Mouse (Mus musculus) erythroblast, embryonic 14.5 days (primary cell): ENCODE results near the gene Shpk. TPM values are rescaled to one million over a fixed set of nuclear protein-coding genes. Genes with fewer than 3 reads are reported as not detected.

Experiments
- H3K27me3 ChIP-seq: 2 replicates; pipeline ENCODE4 v1.6.1; 2012; ENCODE audit warnings: inconsistent platforms; ENCODE audit not compliant: control insufficient read depth
- H3K36me3 ChIP-seq: 2 replicates; pipeline ENCODE4 v1.6.1; 2012; ENCODE audit warnings: mild to moderate bottlenecking, inconsistent platforms; ENCODE audit not compliant: control insufficient read depth
- H3K4me1 ChIP-seq: 2 replicates; pipeline ENCODE4 v1.6.1; 2012; ENCODE audit warnings: inconsistent platforms; ENCODE audit not compliant: control insufficient read depth
- H3K4me3 ChIP-seq: replicated peaks from 2 replicates; pipeline ENCODE3; 2012; ENCODE audit warnings: moderate library complexity, mild to moderate bottlenecking, inconsistent platforms
- H3K9me3 ChIP-seq: 2 replicates; pipeline ENCODE4 v1.6.1; 2012; ENCODE audit warnings: low read length, inconsistent platforms, mixed read lengths; ENCODE audit not compliant: control insufficient read depth
- GATA1 ChIP-seq: IDR thresholded peaks from 2 replicates; pipeline ENCODE4 v1.6.1; 2012; ENCODE audit warnings: low read length, inconsistent platforms, mixed read lengths
- TAL1 ChIP-seq: IDR thresholded peaks from 3 replicates; pipeline ENCODE4 v1.6.1; 2012; ENCODE audit warnings: low read length, inconsistent platforms, mixed read lengths
- polyA plus RNA-seq: library from polyadenylated mRNA; stranded (reverse); fragments of >175 nt; gene quantifications from 2 replicates; pipeline ENCODE4 v1.2.3, GENCODE M21; 2012

Shpk gene
- polyA plus RNA-seq, 1 experiment = 0.03 TPM

GRCm38 (mm10) chr11:73236731-73237130 lies 37.5 kb downstream of the Shpk start:
- Histone ChIP-seq H3K36me3 (no peaks in the 10 kb centered on the region), H3K9me3 (no peaks in the 10 kb centered on the region), H3K4me3 (no peak overlapping the region), H3K4me1 (no peaks in the 10 kb centered on the region), H3K27me3 (no peaks in the 10 kb centered on the region)
- TF ChIP-seq GATA1 (no peak), TAL1 (no peak)

DNA sequence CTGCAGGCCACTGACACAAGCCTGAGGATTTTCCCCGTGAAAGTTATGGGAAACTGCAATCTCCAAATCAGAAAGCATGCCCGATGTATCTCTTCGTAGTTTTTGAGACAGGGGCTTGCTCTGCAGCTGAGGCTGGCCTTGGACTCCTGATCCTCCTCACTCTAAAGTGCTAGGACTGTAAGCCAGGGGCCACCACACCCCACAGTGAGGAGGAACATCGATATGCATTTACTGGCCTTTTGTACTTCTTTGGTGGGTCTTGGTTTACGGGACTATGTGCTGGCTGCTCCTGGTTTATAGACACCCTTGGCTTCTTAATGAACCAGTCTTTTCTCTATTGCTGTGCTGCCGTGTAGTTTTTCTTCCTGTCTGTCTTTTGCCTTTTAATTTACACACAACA lies 42.9 kb downstream of the Shpk start:
- H3K4me1 ChIP-seq = no peaks in the 10 kb centered on the region
- no peaks in the 10 kb centered on the region for H3K9me3 ChIP-seq
- no peaks in the 10 kb centered on the region for H3K36me3 ChIP-seq
- TF ChIP-seq TAL1 (no peak), GATA1 (no peak)
- no peaks in the 10 kb centered on the region for H3K27me3 ChIP-seq
- H3K4me3 ChIP-seq = no peak overlapping the region

DNA sequence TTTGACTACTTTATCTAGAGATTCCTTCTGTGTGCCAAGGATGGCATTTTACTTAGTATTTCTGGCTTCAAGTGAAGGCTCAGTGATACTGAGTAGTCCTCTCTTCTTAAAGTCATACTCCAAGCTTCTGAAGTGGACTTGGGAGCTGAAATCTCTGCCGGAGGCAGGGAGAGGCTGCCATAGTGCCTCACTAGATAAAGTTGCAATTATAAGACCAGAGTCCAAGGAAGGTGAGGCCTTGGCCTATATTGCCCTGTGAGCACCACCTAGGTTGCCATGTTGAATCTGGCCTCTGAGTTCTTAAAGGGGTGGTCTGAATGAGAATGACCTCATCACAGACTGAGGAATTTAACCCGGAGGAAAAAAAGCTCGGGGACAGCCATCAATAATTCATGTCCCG lies 43.5 kb downstream of the Shpk start:
- no peak for TF ChIP-seq TAL1
- no peak for TF ChIP-seq GATA1
- Histone ChIP-seq H3K27me3 (no peaks in the 10 kb centered on the region), H3K4me1 (no peaks in the 10 kb centered on the region)

DNA sequence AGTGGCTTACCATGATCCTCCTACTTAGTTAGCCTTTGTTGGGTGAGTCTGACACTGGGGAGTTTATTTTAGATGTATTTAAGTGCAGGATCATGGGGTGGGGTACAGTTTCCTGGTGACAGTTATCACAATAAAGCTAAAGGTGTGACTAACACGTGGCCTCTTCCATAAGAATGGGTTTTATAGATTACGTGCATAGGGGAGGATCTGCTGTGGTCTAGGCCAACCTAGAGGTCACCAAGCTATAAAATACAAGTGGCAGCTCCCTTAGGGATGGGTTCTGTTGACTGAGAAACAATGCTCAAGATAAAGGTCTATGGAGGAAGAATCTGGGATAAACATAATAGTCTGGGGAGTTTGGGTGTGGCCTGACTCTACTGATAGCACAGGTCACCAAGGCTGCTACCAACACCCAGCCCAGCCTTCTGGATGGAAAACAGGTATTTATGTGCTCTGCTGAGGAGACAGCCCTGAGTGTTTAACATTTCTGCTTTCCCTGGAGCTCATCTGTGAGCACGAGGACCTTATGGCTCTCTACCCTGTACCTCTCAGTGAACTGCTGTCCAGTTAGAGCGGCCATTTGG lies 58.2 kb downstream of the Shpk start:
- no peaks in the 10 kb centered on the region for H3K27me3 ChIP-seq

More for the DNA sequence above, 43.5 kb downstream of the Shpk start:
- Histone ChIP-seq H3K36me3 (no peaks in the 10 kb centered on the region), H3K4me3 (no peak overlapping the region), H3K9me3 (no peaks in the 10 kb centered on the region)

GRCm38 (mm10) chr11:73258664-73259063 lies 59.4 kb downstream of the Shpk start:
- H3K9me3 ChIP-seq = no peaks in the 10 kb centered on the region
- no peaks in the 10 kb centered on the region for H3K36me3 ChIP-seq
- H3K4me1 ChIP-seq = no peaks in the 10 kb centered on the region
- H3K4me3 ChIP-seq = no peak overlapping the region
- H3K27me3 ChIP-seq = no peaks in the 10 kb centered on the region
- no peak for TF ChIP-seq GATA1
- no peak for TF ChIP-seq TAL1

More for the DNA sequence above, 58.2 kb downstream of the Shpk start:
- Histone ChIP-seq H3K4me1 (no peaks in the 10 kb centered on the region), H3K4me3 (no peak overlapping the region), H3K36me3 (no peaks in the 10 kb centered on the region), H3K9me3 (no peaks in the 10 kb centered on the region)
- TF ChIP-seq TAL1 = no peak
- no peak for TF ChIP-seq GATA1

GRCm38 (mm10) chr11:73260457-73260856 lies 61.2 kb downstream of the Shpk start:
- no peak overlapping the region for H3K4me3 ChIP-seq
- no peaks in the 10 kb centered on the region for H3K27me3 ChIP-seq
- no peaks in the 10 kb centered on the region for H3K4me1 ChIP-seq
- no peaks in the 10 kb centered on the region for H3K9me3 ChIP-seq
- TF ChIP-seq TAL1 (no peak), GATA1 (no peak)
- no peaks in the 10 kb centered on the region for H3K36me3 ChIP-seq

- Histone ChIP-seq H3K4me3 (no peak overlapping the region), H3K4me1 (no peaks in the 10 kb centered on the region), H3K36me3 (no peaks in the 10 kb centered on the region), H3K9me3 (no peaks in the 10 kb centered on the region), H3K27me3 (no peaks in the 10 kb centered on the region)
- TF ChIP-seq GATA1 (no peak), TAL1 (no peak)
Measured at GRCm38 (mm10) chr11:73261385-73261784, 62.1 kb downstream of the Shpk start.

DNA sequence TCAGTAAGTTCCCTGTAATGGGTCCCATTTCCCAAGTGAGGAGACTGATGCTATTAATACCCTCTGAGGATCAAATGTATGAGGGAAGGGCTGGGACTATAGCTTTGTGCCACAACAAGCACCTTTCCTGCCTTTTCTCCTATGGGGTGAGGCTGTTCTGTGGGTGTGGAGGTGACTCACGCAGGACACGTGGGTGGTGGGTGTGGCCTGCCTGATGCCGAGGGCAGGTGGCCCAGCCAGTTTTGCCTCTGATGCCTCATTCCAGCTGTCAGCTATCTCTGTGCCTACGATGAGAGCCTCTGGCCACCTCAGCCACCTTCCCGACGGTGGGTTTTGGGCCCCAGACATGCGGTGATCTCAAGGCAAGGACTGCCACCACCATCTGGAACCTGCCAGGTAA lies 68.0 kb downstream of the Shpk start, which contains the start of gene Trpv3:
Trpv3 (plus strand) TSS at position 122 of the 400 bp plus-strand sequence.
- TF ChIP-seq TAL1 (no peak), GATA1 (no peak)
- no peaks in the 10 kb centered on the region for H3K9me3 ChIP-seq
- no peaks in the 10 kb centered on the region for H3K36me3 ChIP-seq
- no peaks in the 10 kb centered on the region for H3K27me3 ChIP-seq
- H3K4me1 ChIP-seq = no peaks in the 10 kb centered on the region
- no peak within 1 kb of the TSS for H3K4me3 ChIP-seq

Other genes starting within 250 kb of the Shpk start
- gene Atp2a3, start 238.3 kb upstream of the Shpk start, polyA plus RNA-seq = 0.19 TPM in 2 replicates
- gene P2rx1, start 200.4 kb upstream of the Shpk start, polyA plus RNA-seq = 0.12 TPM in 2 replicates
- gene Camkk1, start 180.5 kb upstream of the Shpk start, polyA plus RNA-seq = 0.01 and 0.02 TPM in 2 replicates
- 0.19 and 0.34 TPM in 2 replicates for gene Ncbp3, start 151.7 kb upstream of the Shpk start, polyA plus RNA-seq
- not detected in 2 replicates for gene Itgae, start 108.9 kb upstream of the Shpk start, polyA plus RNA-seq
- gene Haspin, start 61.2 kb upstream of the Shpk start, polyA plus RNA-seq = 1.2 and 1.4 TPM in 2 replicates
- gene P2rx5, start 39.0 kb upstream of the Shpk start, polyA plus RNA-seq = not detected in 2 replicates
- gene Emc6, start 22.4 kb upstream of the Shpk start, polyA plus RNA-seq = 19.4 and 20.4 TPM in 2 replicates
- 0.36 and 1.1 TPM in 2 replicates for gene Tax1bp3, start 22.4 kb upstream of the Shpk start, polyA plus RNA-seq
- 0.35 and 0.54 TPM in 2 replicates for gene Ctns, start 418 bp upstream of the Shpk start, polyA plus RNA-seq
- gene Trpv1, start 34.8 kb downstream of the Shpk start, polyA plus RNA-seq = not detected in 2 replicates
- gene Trpv3, start 67.9 kb downstream of the Shpk start, polyA plus RNA-seq = 0.01 TPM in 1 of 2 replicates, not detected in the other
- not detected in 2 replicates for gene Aspa, start 130.1 kb downstream of the Shpk start, polyA plus RNA-seq
- gene Gm49340, start 130.3 kb downstream of the Shpk start, polyA plus RNA-seq = not detected in 2 replicates
- not detected in 2 replicates for gene Spata22, start 130.3 kb downstream of the Shpk start, polyA plus RNA-seq
- not detected in 2 replicates for gene Olfr20, start 151.3 kb downstream of the Shpk start, polyA plus RNA-seq
- not detected in 2 replicates for gene Olfr376, start 171.8 kb downstream of the Shpk start, polyA plus RNA-seq
- gene Olfr1, start 200.2 kb downstream of the Shpk start, polyA plus RNA-seq = not detected in 2 replicates
- gene Olfr378, start 229.0 kb downstream of the Shpk start, polyA plus RNA-seq = not detected in 2 replicates